Mouse (Mus musculus): ENCODE data around the gene Mpp2. TPM values are rescaled to one million over a fixed set of nuclear protein-coding genes. Genes with fewer than 3 reads are reported as not detected.

Gene Mpp2
- polyA plus RNA-seq, 1 experiment from 2014 or later, result 10.7 TPM

DNA sequence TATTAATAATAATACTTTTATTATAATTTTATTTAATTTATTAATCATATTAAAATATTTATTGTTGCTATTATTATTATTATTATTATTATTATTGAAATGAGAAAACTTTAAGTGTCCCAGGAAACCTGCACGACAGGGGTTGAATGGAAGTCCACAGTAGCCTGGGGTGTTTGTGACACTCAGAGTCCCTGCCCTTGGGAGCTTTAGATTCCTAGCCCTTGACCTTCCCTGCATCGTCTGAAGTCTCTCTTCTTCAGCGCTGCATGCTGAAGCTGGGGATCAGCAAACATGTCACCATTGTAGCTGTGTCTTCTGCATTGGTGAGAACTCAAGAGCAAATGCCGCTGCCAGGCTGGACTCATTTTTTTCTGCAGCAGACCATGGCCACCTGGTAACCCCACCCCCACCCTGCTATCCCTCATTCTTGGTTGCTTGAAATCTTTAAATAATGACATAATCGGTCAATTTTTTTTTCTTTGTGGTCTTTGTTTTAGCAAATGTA lies 52.8 kb downstream of the Mpp2 start:
- Histone ChIP-seq H3K9me3 (replicated peaks) (no peaks in the 10 kb centered on the region), H3K36me3 (no peaks in the 10 kb centered on the region), H3K4me3 (replicated peaks) (no peak overlapping the region), H3K27ac (replicated peaks) (no peak overlapping the region), H3K4me2 (replicated peaks) (no peak overlapping the region), H3K9ac (no peak overlapping the region), H3K4me1 (0 out of 2 replicates have a peak, but pooled peaks cover 3% of the 10 kb centered on the region), H3K27me3 (no peaks in the 10 kb centered on the region)
- WGBS, result 72% methylated on average over 5 of the region's 5 CpGs
- no peak for ATAC-seq (ENCODE audit: insufficient number of reproducible peaks, low FRiP score, low TSS enrichment, low read depth)

DNA sequence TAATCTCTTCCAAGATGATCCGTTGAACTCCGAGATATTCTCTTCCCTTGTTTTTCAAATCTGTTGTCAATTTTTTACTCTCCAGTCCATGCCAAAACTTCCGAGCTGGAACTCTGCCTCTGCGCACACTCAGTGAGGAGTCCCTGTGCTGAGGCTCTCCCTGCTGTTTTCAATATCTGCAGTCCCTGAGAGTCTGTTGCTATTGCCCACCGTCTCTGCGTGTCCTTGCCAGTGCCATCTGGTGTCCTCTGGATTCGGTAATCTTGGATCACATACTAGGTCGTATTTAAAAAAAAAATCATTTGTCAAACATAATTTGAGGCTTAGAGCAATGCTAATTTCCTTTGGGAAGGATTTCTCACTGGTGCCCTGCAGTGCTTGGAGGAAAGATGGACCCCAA lies 53.4 kb downstream of the Mpp2 start:
- H3K4me1 ChIP-seq, result 0 out of 2 replicates have a peak, but pooled peaks cover 3% of the 10 kb centered on the region
- ATAC-seq (ENCODE audit: insufficient number of reproducible peaks, low FRiP score, low TSS enrichment, low read depth), result no peak
- WGBS, result 32% methylated on average over 8 of the region's 8 CpGs
- H3K36me3 ChIP-seq, result no peaks in the 10 kb centered on the region
- no peaks in the 10 kb centered on the region for H3K27me3 ChIP-seq
- no peak overlapping the region for H3K27ac ChIP-seq (replicated peaks)
- H3K9me3 ChIP-seq (replicated peaks), result no peaks in the 10 kb centered on the region
- no peak overlapping the region for H3K9ac ChIP-seq
- H3K4me3 ChIP-seq (replicated peaks), result no peak overlapping the region
- no peak overlapping the region for H3K4me2 ChIP-seq (replicated peaks)

DNA sequence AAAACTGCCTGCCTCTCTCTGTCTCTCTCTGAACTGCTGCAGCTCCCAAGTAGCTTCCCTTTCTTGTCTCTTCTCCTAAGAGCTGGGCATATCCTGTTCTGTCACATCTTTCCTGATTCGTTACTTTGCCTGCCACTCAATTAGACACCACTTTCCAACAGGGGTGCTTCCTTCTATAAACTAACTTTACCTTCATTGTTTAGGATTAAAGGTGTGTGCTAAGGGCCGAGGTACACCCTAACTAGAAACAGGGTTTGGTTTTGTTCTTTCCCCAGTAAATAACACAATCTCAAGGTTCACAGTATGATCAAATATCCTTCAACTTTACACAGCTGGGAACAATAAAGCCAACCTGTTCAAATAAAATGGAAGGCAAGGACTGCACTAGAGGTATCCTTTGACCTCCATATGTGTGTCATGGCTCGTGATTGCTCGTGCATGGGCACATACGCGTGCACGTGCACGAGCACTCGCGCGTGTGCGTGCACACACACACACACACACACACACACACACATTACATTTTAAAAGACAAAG lies 55.2 kb downstream of the Mpp2 start:
- Histone ChIP-seq H3K27me3 (no peaks in the 10 kb centered on the region), H3K9ac (no peak overlapping the region), H3K4me3 (replicated peaks) (no peak overlapping the region), H3K4me1 (0 out of 2 replicates have a peak, but pooled peaks cover 3% of the 10 kb centered on the region), H3K27ac (replicated peaks) (no peak overlapping the region), H3K36me3 (no peaks in the 10 kb centered on the region), H3K4me2 (replicated peaks) (no peak overlapping the region), H3K9me3 (replicated peaks) (no peaks in the 10 kb centered on the region)
- no peak for ATAC-seq (ENCODE audit: insufficient number of reproducible peaks, low FRiP score, low TSS enrichment, low read depth)
- WGBS, result 85% methylated on average over 12 of the region's 12 CpGs

DNA sequence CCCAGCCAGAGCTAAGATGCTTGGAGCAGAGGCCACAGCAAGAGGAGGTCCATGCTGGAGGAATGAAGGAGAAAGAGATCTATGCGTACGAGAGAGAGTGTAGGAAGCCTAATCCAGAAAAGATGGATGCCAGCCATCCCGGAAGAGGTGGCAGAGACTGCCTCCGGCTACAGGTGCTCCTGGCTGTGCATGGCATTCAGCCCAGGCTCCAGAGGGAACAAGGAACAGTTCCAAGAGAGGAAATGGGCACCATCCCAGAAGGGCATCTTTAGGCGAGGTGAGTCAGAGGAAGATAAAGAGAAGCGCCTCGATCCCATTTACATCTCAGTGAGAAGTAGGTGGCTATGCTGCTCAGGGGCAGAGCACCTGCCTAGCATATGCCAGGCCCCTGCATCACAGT lies 57.2 kb downstream of the Mpp2 start:
- 74% methylated on average over 7 of the region's 7 CpGs for WGBS

DNA sequence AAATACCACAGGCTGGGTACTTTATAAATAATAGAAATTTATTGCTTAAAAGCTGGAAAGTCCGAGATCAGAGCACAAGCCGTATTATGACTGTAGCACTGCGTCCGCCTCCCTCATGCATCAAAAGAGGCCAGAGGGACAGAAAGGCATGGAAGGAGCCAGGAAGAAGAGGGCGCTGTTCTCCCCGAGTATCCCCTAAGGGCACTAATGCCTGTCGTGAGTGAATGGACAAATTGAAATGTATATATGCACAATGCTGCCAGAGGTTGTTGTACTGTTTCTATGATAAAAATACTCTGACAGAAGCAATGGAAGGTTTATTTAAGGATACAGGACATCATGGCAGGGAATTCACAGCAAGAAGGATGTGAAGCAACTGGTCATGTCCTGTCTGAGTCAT lies 58.3 kb downstream of the Mpp2 start:
- WGBS, result 29% methylated on average over 7 of the region's 7 CpGs
- Histone ChIP-seq H3K4me3 (replicated peaks) (no peak overlapping the region), H3K27ac (replicated peaks) (no peak overlapping the region), H3K4me1 (peaks cover 19% of the 10 kb centered on the region), H3K36me3 (no peaks in the 10 kb centered on the region), H3K9me3 (replicated peaks) (no peaks in the 10 kb centered on the region), H3K9ac (no peak overlapping the region), H3K4me2 (replicated peaks) (no peak overlapping the region), H3K27me3 (0 out of 2 replicates have a peak, but pooled peaks cover 3% of the 10 kb centered on the region)
- no peak for ATAC-seq (ENCODE audit: insufficient number of reproducible peaks, low FRiP score, low TSS enrichment, low read depth)

More for the DNA sequence above, 57.2 kb downstream of the Mpp2 start:
- H3K9ac ChIP-seq, result no peak overlapping the region
- no peak for ATAC-seq (ENCODE audit: insufficient number of reproducible peaks, low FRiP score, low TSS enrichment, low read depth)
- H3K36me3 ChIP-seq, result no peaks in the 10 kb centered on the region
- H3K9me3 ChIP-seq (replicated peaks), result no peaks in the 10 kb centered on the region
- H3K4me3 ChIP-seq (replicated peaks), result no peak overlapping the region
- no peaks in the 10 kb centered on the region for H3K27me3 ChIP-seq
- peaks cover 13% of the 10 kb centered on the region for H3K4me1 ChIP-seq
- no peak overlapping the region for H3K27ac ChIP-seq (replicated peaks)
- H3K4me2 ChIP-seq (replicated peaks), result no peak overlapping the region

DNA sequence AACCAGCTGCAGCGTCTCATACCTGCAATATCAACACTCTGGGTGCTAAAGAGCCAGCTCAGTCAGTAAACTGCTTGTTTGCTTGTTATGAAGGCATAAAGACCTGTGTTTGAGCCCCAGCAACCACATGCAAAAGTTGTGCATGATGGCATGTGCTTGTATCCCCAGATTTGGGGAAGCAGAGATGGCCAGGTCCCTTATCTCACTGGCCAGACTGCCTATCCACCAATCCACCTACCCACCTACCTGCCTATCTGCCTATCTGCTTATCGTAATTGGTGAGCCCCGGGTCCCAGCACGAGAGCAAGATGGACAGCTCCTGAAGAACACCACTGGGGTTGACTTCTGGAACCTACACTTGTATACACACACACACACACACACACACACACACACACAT lies 59.0 kb downstream of the Mpp2 start:
- no peak overlapping the region for H3K27ac ChIP-seq (replicated peaks)
- H3K36me3 ChIP-seq, result no peaks in the 10 kb centered on the region
- H3K4me1 ChIP-seq, result peaks cover 18% of the 10 kb centered on the region
- H3K9me3 ChIP-seq (replicated peaks), result no peaks in the 10 kb centered on the region
- H3K4me3 ChIP-seq (replicated peaks), result no peak overlapping the region
- H3K9ac ChIP-seq, result no peak overlapping the region
- H3K4me2 ChIP-seq (replicated peaks), result no peak overlapping the region
- H3K27me3 ChIP-seq, result 0 out of 2 replicates have a peak, but pooled peaks cover 3% of the 10 kb centered on the region
- ATAC-seq (ENCODE audit: insufficient number of reproducible peaks, low FRiP score, low TSS enrichment, low read depth), result no peak
- 83% methylated on average over 4 of the region's 4 CpGs for WGBS

DNA sequence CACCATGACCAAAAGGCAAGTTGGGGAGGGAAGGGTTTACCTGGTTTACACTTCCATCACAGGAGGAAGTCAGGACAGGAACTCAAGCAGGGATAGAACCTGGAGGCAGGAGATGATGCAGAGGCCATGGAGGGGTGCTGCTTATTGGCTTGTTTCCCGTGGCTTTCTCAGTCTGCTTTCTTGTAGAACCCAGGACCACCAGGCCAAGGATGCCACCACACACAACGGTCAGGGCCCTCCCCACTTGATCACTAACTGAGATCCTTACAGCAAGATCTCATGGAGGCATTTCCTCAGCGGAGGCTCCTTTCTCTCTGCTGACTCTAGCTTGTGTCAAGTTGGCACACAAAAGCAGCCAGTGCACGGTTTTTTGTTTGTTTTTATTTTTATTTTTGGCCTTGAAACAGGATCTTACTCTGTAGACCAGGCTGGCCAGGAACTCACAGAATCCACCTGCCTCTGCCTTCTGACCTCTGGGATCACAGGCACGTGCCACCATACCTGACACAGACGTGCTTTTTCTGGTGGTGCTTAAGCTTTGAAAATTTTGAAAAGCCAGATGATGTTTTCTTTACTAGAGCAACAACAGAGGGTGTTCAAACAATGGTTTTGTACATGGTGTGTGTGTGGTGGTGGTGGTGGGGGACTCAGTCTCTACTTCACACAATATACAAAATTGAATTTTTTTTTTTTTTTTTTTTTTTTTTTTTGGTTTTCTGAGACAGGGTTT lies 60.1 kb downstream of the Mpp2 start, which contains the start of gene Mpp3:
Mpp3 (minus strand) TSS at position 375 of the 730 bp plus-strand sequence.
- H3K27ac ChIP-seq (replicated peaks), result peak within 1 kb of the TSS; percentile 2; the same call in 1 of the 2 replicates
- H3K4me3 ChIP-seq (replicated peaks), result peak within 1 kb of the TSS; percentile 68
- H3K36me3 ChIP-seq, result no peaks in the 10 kb centered on the region
- no peak for ATAC-seq (ENCODE audit: insufficient number of reproducible peaks, low FRiP score, low TSS enrichment, low read depth)
- H3K4me1 ChIP-seq, result peaks cover 22% of the 10 kb centered on the region
- 69% methylated on average over 6 of the region's 6 CpGs for WGBS
- 0 out of 2 replicates have a peak, but pooled peaks cover 6% of the 10 kb centered on the region for H3K27me3 ChIP-seq
- no peaks in the 10 kb centered on the region for H3K9me3 ChIP-seq (replicated peaks)
- H3K4me2 ChIP-seq (replicated peaks), result peak within 1 kb of the TSS; percentile 95
- H3K9ac ChIP-seq, result no peak within 1 kb of the TSS

DNA sequence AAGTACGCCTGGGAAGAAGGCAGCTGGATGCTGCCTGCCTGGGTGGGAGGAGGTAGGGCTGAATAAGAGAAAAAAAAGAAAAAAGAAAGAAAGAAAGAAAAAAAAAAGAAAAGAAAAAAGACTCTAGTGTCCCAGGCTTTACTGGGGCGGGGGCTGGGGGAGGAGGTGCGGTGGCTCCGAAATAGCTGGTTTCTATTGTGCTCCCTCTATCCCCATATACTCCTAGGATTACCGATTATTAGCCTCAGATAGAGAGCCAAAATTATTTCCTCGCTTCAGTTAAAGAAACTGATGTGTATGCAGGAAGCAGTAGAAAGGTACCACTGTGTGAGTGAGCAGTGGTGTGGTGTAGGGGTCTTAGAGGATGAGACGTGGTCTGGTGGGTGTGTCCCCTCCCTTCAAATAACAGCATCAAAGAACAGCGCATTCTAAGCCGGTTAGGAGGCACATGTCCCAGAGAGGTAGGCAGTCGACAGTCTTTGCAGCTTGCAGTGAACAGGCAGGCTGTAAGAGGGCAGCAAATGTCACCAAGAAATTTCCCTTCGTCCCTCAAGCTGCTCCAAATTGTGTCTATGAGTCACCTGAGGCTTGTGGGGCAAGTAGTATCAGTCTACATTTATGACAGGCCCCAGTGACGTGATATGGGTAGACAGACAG lies 60.8 kb downstream of the Mpp2 start:
- Histone ChIP-seq H3K9ac (no peak overlapping the region), H3K27ac (replicated peaks) (peak overlapping the region; percentile 2; the same call in 1 of the 2 replicates)
- WGBS, result 7% methylated on average over 12 of the region's 12 CpGs

DNA sequence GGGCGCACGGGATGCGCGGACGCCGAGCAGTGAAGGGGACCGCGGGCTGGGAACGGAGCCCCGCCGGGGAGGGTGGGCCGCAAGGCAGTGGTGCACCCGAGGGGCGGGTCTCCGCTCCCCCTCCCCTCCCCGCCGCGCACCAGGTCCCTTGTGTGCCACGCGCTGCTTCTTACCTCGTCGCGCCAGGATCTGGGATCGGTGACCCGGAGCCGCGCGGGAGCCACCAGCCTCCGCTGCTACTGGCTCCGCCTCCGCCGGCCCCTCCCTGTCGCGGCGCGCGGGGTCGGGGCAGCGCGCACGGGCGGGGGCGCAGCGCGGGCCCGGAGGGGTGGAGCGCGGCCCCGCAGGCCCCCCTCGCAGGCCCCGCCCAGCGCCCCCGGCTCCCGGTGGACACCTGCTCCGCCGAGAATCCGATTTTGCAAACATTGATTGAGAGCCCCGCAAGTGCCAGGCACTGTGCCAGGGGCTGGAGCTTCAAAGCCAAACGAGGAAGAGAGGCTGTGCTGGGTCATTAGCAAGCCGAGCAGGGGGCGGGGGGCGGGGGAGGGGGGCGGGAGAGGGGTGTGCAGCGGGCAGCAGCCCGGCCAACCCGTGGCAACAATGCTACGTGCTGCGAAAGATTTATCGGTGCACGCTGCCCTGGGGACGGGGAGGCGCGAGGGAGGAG lies 61.5 kb downstream of the Mpp2 start:
- Histone ChIP-seq H3K27ac (replicated peaks) (0 out of 2 replicates have a peak overlapping the region, but pooled peaks have one; percentile 22), H3K4me2 (replicated peaks) (peak overlapping the region; percentile 95), H3K4me1 (peaks cover 22% of the 10 kb centered on the region), H3K27me3 (0 out of 2 replicates have a peak, but pooled peaks cover 8% of the 10 kb centered on the region), H3K9me3 (replicated peaks) (no peaks in the 10 kb centered on the region), H3K9ac (peak overlapping the region; percentile 42), H3K36me3 (no peaks in the 10 kb centered on the region), H3K4me3 (replicated peaks) (peak overlapping the region; percentile 68)
- ATAC-seq (ENCODE audit: insufficient number of reproducible peaks, low FRiP score, low TSS enrichment, low read depth), result peak; percentile 83
- 1% methylated on average over 51 of the region's 73 CpGs for WGBS

More for the DNA sequence above, 60.8 kb downstream of the Mpp2 start:
- H3K4me2 ChIP-seq (replicated peaks), result peak overlapping the region; percentile 95
- H3K36me3 ChIP-seq, result no peaks in the 10 kb centered on the region
- H3K27me3 ChIP-seq, result 0 out of 2 replicates have a peak, but pooled peaks cover 8% of the 10 kb centered on the region
- no peaks in the 10 kb centered on the region for H3K9me3 ChIP-seq (replicated peaks)
- ATAC-seq (ENCODE audit: insufficient number of reproducible peaks, low FRiP score, low TSS enrichment, low read depth), result no peak
- H3K4me3 ChIP-seq (replicated peaks), result peak overlapping the region; percentile 68
- peaks cover 22% of the 10 kb centered on the region for H3K4me1 ChIP-seq

DNA sequence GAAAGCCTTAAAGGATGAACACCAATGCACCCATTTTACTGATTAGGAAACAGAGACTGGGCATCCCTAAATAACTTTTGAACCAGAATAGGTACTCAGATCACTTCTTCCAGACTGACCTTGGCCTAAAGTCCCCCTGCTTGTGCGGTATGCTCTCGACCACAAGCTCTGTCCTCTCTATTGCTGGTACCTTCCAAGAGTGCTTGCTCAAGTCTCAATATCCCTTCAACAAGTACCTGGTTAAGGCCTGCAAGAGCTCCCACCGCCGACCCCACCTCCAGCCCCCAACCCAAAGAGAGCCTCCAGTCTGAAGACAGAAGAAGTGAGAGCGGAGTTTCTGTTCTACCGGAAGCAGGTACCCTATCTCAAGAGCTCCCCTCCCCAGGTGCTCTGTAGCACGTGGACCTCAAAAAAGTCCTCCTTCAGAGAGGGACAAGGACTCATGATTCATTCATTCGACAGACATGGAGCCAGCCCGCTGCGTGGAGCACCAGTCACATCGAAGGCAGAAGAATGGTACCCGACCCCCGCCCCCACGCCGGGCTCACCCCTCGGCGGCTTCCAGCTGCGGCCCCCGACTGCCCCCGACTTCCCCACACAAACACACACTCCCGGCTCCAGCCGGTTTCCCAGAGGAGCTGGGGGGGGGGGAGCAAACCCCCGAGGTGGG lies 62.2 kb downstream of the Mpp2 start:
- Histone ChIP-seq H3K9ac (peak overlapping the region; percentile 42), H3K9me3 (replicated peaks) (no peaks in the 10 kb centered on the region), H3K36me3 (no peaks in the 10 kb centered on the region), H3K4me1 (peaks cover 22% of the 10 kb centered on the region), H3K27ac (replicated peaks) (no peak overlapping the region), H3K4me3 (replicated peaks) (peak overlapping the region; percentile 68), H3K27me3 (0 out of 2 replicates have a peak, but pooled peaks cover 8% of the 10 kb centered on the region), H3K4me2 (replicated peaks) (peak overlapping the region; percentile 95)
- ATAC-seq (ENCODE audit: insufficient number of reproducible peaks, low FRiP score, low TSS enrichment, low read depth), result peak; percentile 11; the same call in 1 of the 2 replicates
- 3% methylated on average over 22 of the region's 23 CpGs for WGBS

Data from embryonic facial prominence, embryonic 15.5 days (tissue).